Mouse (Mus musculus): ENCODE results near the gene Irf2bp1. TPM values are rescaled to one million over a fixed set of nuclear protein-coding genes. Genes with fewer than 3 reads are reported as not detected.

The Irf2bp1 gene
- polyA plus RNA-seq, 1 experiment from 2014 or later = 22.1 TPM

GRCm38 (mm10) chr7:19022189-19022958, 18.5 kb downstream of the Irf2bp1 start:
- peaks cover 42% of the 10 kb centered on the region for H3K27me3 ChIP-seq (ENCODE audit: poor library complexity, severe bottlenecking)
- DNase-seq (ENCODE audit: extremely low spot score, low spot score) = no peak
- H3K4me1 ChIP-seq = peaks cover 29% of the 10 kb centered on the region
- no peaks in the 10 kb centered on the region for H3K36me3 ChIP-seq (replicated peaks)
- WGBS = 71% methylated on average over 18 of the region's 18 CpGs
- H3K4me3 ChIP-seq = no peak overlapping the region
- no peaks in the 10 kb centered on the region for H3K9me3 ChIP-seq
- no peak overlapping the region for H3K27ac ChIP-seq

- H3K27ac ChIP-seq = peak within 1 kb of the TSS; percentile 93
- H3K4me3 ChIP-seq = peak within 1 kb of the TSS; percentile 85
- WGBS = 6% methylated on average over 30 of the region's 30 CpGs
- peaks cover 42% of the 10 kb centered on the region for H3K27me3 ChIP-seq (ENCODE audit: poor library complexity, severe bottlenecking)
- H3K4me1 ChIP-seq = peaks cover 34% of the 10 kb centered on the region
- no peak for DNase-seq (ENCODE audit: extremely low spot score, low spot score)
- no peaks in the 10 kb centered on the region for H3K9me3 ChIP-seq
- H3K36me3 ChIP-seq (replicated peaks) = peaks cover under 1% of the 10 kb centered on the region; the same call in 1 of the 2 replicates
Measured at GRCm38 (mm10) chr7:19023357-19023814, 19.5 kb downstream of the Irf2bp1 start, which contains the start of gene Foxa3. TSS of gene Foxa3 (minus strand) at chr7:19023538.

- H3K4me1 ChIP-seq = peaks cover 34% of the 10 kb centered on the region
- peaks cover 42% of the 10 kb centered on the region for H3K27me3 ChIP-seq (ENCODE audit: poor library complexity, severe bottlenecking)
- peak; percentile 93 for DNase-seq (ENCODE audit: extremely low spot score, low spot score)
- WGBS = under 1% methylated on average over 49 of the region's 50 CpGs
- H3K36me3 ChIP-seq (replicated peaks) = peaks cover 8% of the 10 kb centered on the region
- no peaks in the 10 kb centered on the region for H3K9me3 ChIP-seq
- peak within 1 kb of the TSS; percentile 93 for H3K27ac ChIP-seq
- H3K4me3 ChIP-seq = peak within 1 kb of the TSS; percentile 85
Measured at GRCm38 (mm10) chr7:19024096-19024506, 20.3 kb downstream of the Irf2bp1 start, which contains the start of gene Sympk. TSS of gene Sympk (plus strand) at chr7:19024377.

- peak overlapping the region; percentile 93 for H3K27ac ChIP-seq
- no peaks in the 10 kb centered on the region for H3K9me3 ChIP-seq
Measured at GRCm38 (mm10) chr7:19024581-19025255, 20.9 kb downstream of the Irf2bp1 start.

GRCm38 (mm10) chr7:19028067-19028466, 24.2 kb downstream of the Irf2bp1 start:
- no peak for DNase-seq (ENCODE audit: extremely low spot score, low spot score)
- Histone ChIP-seq H3K4me1 (peaks cover 38% of the 10 kb centered on the region), H3K27me3 (ENCODE audit: poor library complexity, severe bottlenecking) (peaks cover 9% of the 10 kb centered on the region), H3K9me3 (no peaks in the 10 kb centered on the region), H3K36me3 (replicated peaks) (peaks cover 47% of the 10 kb centered on the region), H3K27ac (no peak overlapping the region), H3K4me3 (no peak overlapping the region)

More at GRCm38 (mm10) chr7:19024581-19025255, 20.9 kb downstream of the Irf2bp1 start:
- Histone ChIP-seq H3K4me3 (peak overlapping the region; percentile 85), H3K4me1 (peaks cover 34% of the 10 kb centered on the region), H3K27me3 (ENCODE audit: poor library complexity, severe bottlenecking) (peaks cover 42% of the 10 kb centered on the region), H3K36me3 (replicated peaks) (peaks cover 14% of the 10 kb centered on the region)
- DNase-seq (ENCODE audit: extremely low spot score, low spot score) = peak; percentile 44
- 4% methylated on average over 34 of the region's 36 CpGs for WGBS

GRCm38 (mm10) chr7:19029084-19029653, 25.3 kb downstream of the Irf2bp1 start:
- Histone ChIP-seq H3K4me1 (peaks cover 29% of the 10 kb centered on the region), H3K27ac (no peak overlapping the region), H3K36me3 (replicated peaks) (peaks cover 58% of the 10 kb centered on the region), H3K9me3 (no peaks in the 10 kb centered on the region), H3K4me3 (no peak overlapping the region), H3K27me3 (ENCODE audit: poor library complexity, severe bottlenecking) (no peaks in the 10 kb centered on the region)
- peak; percentile 64 for DNase-seq (ENCODE audit: extremely low spot score, low spot score)
- whole genome bisulfite sequencing = 61% methylated on average over 6 of the region's 6 CpGs

GRCm38 (mm10) chr7:19031641-19032040, 27.8 kb downstream of the Irf2bp1 start:
- no peaks in the 10 kb centered on the region for H3K27me3 ChIP-seq (ENCODE audit: poor library complexity, severe bottlenecking)
- DNase-seq (ENCODE audit: extremely low spot score, low spot score) = no peak
- peaks cover 83% of the 10 kb centered on the region for H3K36me3 ChIP-seq (replicated peaks)
- H3K4me1 ChIP-seq = peaks cover 10% of the 10 kb centered on the region
- no peak overlapping the region for H3K4me3 ChIP-seq
- WGBS = 72% methylated on average over 4 of the region's 4 CpGs
- no peak overlapping the region for H3K27ac ChIP-seq
- no peaks in the 10 kb centered on the region for H3K9me3 ChIP-seq

- no peaks in the 10 kb centered on the region for H3K4me1 ChIP-seq
- H3K36me3 ChIP-seq (replicated peaks) = peaks cover 99% of the 10 kb centered on the region
- H3K27me3 ChIP-seq (ENCODE audit: poor library complexity, severe bottlenecking) = no peaks in the 10 kb centered on the region
- no peaks in the 10 kb centered on the region for H3K9me3 ChIP-seq
- H3K4me3 ChIP-seq = no peak overlapping the region
- 96% methylated on average over 6 of the region's 6 CpGs for WGBS
- DNase-seq (ENCODE audit: extremely low spot score, low spot score) = no peak
- H3K27ac ChIP-seq = no peak overlapping the region
Measured at GRCm38 (mm10) chr7:19044616-19045015, 40.8 kb downstream of the Irf2bp1 start.

GRCm38 (mm10) chr7:19046286-19047069, 42.6 kb downstream of the Irf2bp1 start:
- H3K27ac ChIP-seq = no peak overlapping the region
- WGBS = 96% methylated on average over 11 of the region's 11 CpGs
- H3K4me3 ChIP-seq = no peak overlapping the region
- no peaks in the 10 kb centered on the region for H3K27me3 ChIP-seq (ENCODE audit: poor library complexity, severe bottlenecking)
- H3K4me1 ChIP-seq = no peaks in the 10 kb centered on the region
- no peaks in the 10 kb centered on the region for H3K9me3 ChIP-seq
- no peak for DNase-seq (ENCODE audit: extremely low spot score, low spot score)
- H3K36me3 ChIP-seq (replicated peaks) = peaks cover 99% of the 10 kb centered on the region

GRCm38 (mm10) chr7:19048006-19048527, 44.2 kb downstream of the Irf2bp1 start:
- no peak for DNase-seq (ENCODE audit: extremely low spot score, low spot score)
- no peaks in the 10 kb centered on the region for H3K4me1 ChIP-seq
- H3K4me3 ChIP-seq = no peak overlapping the region
- WGBS = 91% methylated on average over 14 of the region's 14 CpGs
- H3K9me3 ChIP-seq = no peaks in the 10 kb centered on the region
- no peak overlapping the region for H3K27ac ChIP-seq
- no peaks in the 10 kb centered on the region for H3K27me3 ChIP-seq (ENCODE audit: poor library complexity, severe bottlenecking)
- peaks cover 98% of the 10 kb centered on the region for H3K36me3 ChIP-seq (replicated peaks)

GRCm38 (mm10) chr7:19049252-19049651, 45.4 kb downstream of the Irf2bp1 start:
- H3K9me3 ChIP-seq = no peaks in the 10 kb centered on the region
- no peaks in the 10 kb centered on the region for H3K27me3 ChIP-seq (ENCODE audit: poor library complexity, severe bottlenecking)
- H3K4me1 ChIP-seq = peaks cover 7% of the 10 kb centered on the region
- H3K27ac ChIP-seq = no peak overlapping the region
- 90% methylated on average over 5 of the region's 5 CpGs for WGBS
- no peak overlapping the region for H3K4me3 ChIP-seq
- DNase-seq (ENCODE audit: extremely low spot score, low spot score) = no peak
- H3K36me3 ChIP-seq (replicated peaks) = peaks cover 98% of the 10 kb centered on the region

GRCm38 (mm10) chr7:19050172-19050571, 46.3 kb downstream of the Irf2bp1 start:
- peaks cover 97% of the 10 kb centered on the region for H3K36me3 ChIP-seq (replicated peaks)
- H3K4me1 ChIP-seq = peaks cover 14% of the 10 kb centered on the region
- H3K27ac ChIP-seq = no peak overlapping the region
- 89% methylated on average over 8 of the region's 8 CpGs for WGBS
- DNase-seq (ENCODE audit: extremely low spot score, low spot score) = no peak
- H3K9me3 ChIP-seq = no peaks in the 10 kb centered on the region
- H3K4me3 ChIP-seq = no peak overlapping the region
- no peaks in the 10 kb centered on the region for H3K27me3 ChIP-seq (ENCODE audit: poor library complexity, severe bottlenecking)

All from forebrain, embryonic 10.5 days (tissue).